Mouse (Mus musculus): ENCODE results near the gene Nt5dc2. TPM values are rescaled to one million over a fixed set of nuclear protein-coding genes. Genes with fewer than 3 reads are reported as not detected.

The Nt5dc2 gene
- polyA plus RNA-seq, 1 experiment from 2014 or later = 167 TPM

GRCm38 (mm10) chr14:31126826-31127225 is 4.0 kb upstream of the Nt5dc2 start:
- Histone ChIP-seq H3K27ac (replicated peaks) (peak overlapping the region; percentile 81), H3K4me2 (peak overlapping the region; percentile 59), H3K36me3 (replicated peaks) (peaks cover 34% of the 10 kb centered on the region), H3K4me3 (replicated peaks) (peak overlapping the region; percentile 37), H3K4me1 (replicated peaks) (peaks cover 67% of the 10 kb centered on the region), H3K9ac (peak overlapping the region; percentile 35; the same call in 1 of the 2 replicates), H3K9me3 (replicated peaks) (no peaks in the 10 kb centered on the region), H3K27me3 (no peaks in the 10 kb centered on the region)
- no peak for ATAC-seq (ENCODE audit: insufficient read depth)
- 57% methylated on average over 8 of the region's 8 CpGs for WGBS (ENCODE audit: insufficient replicate concordance)

- no peaks in the 10 kb centered on the region for H3K9me3 ChIP-seq (replicated peaks)
- H3K36me3 ChIP-seq (replicated peaks) = peaks cover 22% of the 10 kb centered on the region
- H3K27ac ChIP-seq (replicated peaks) = peak overlapping the region; percentile 87
- H3K4me3 ChIP-seq (replicated peaks) = peak overlapping the region; percentile 75
- ATAC-seq (ENCODE audit: insufficient read depth) = peak; percentile 13
- WGBS (ENCODE audit: insufficient replicate concordance) = 1% methylated on average over 23 of the region's 23 CpGs
- H3K4me2 ChIP-seq = peak overlapping the region; percentile 100
- H3K27me3 ChIP-seq = no peaks in the 10 kb centered on the region
- peaks cover 81% of the 10 kb centered on the region for H3K4me1 ChIP-seq (replicated peaks)
- peak overlapping the region; percentile 83 for H3K9ac ChIP-seq
Observed at GRCm38 (mm10) chr14:31128101-31128825, 2.6 kb upstream of the Nt5dc2 start.

GRCm38 (mm10) chr14:31128826-31129219 is 2.0 kb upstream of the Nt5dc2 start, which contains the start of gene Smim4:
Smim4 (minus strand) TSS chr14:31128956.
- Histone ChIP-seq H3K4me1 (replicated peaks) (peaks cover 87% of the 10 kb centered on the region), H3K27ac (replicated peaks) (peak within 1 kb of the TSS; percentile 87), H3K4me2 (peak within 1 kb of the TSS; percentile 100), H3K4me3 (replicated peaks) (peak within 1 kb of the TSS; percentile 75), H3K9ac (peak within 1 kb of the TSS; percentile 83), H3K9me3 (replicated peaks) (no peaks in the 10 kb centered on the region), H3K36me3 (replicated peaks) (peaks cover 17% of the 10 kb centered on the region), H3K27me3 (no peaks in the 10 kb centered on the region)
- ATAC-seq (ENCODE audit: insufficient read depth) = peak; percentile 90
- WGBS (ENCODE audit: insufficient replicate concordance) = 0% methylated on average over 33 of the region's 33 CpGs

- Histone ChIP-seq H3K4me1 (replicated peaks) (peaks cover 89% of the 10 kb centered on the region), H3K27ac (replicated peaks) (peak overlapping the region; percentile 78)
Observed at GRCm38 (mm10) chr14:31129326-31130235, 1.3 kb upstream of the Nt5dc2 start.

GRCm38 (mm10) chr14:31131272-31131821 is 494 bp downstream of the Nt5dc2 start:
- 0 out of 2 replicates have a peak, but pooled peaks have one; percentile 0 for ATAC-seq (ENCODE audit: insufficient read depth)
- Histone ChIP-seq H3K27me3 (no peaks in the 10 kb centered on the region), H3K27ac (replicated peaks) (peak overlapping the region; percentile 78), H3K4me3 (replicated peaks) (peak overlapping the region; percentile 82), H3K4me2 (peak overlapping the region; percentile 100), H3K4me1 (replicated peaks) (peaks cover 71% of the 10 kb centered on the region), H3K9ac (peak overlapping the region; percentile 86), H3K36me3 (replicated peaks) (peaks cover 26% of the 10 kb centered on the region), H3K9me3 (replicated peaks) (no peaks in the 10 kb centered on the region)
- WGBS (ENCODE audit: insufficient replicate concordance) = under 1% methylated on average over 43 of the region's 43 CpGs

More at GRCm38 (mm10) chr14:31129326-31130235, 1.3 kb upstream of the Nt5dc2 start:
- WGBS (ENCODE audit: insufficient replicate concordance) = 52% methylated on average over 15 of the region's 15 CpGs
- ATAC-seq (ENCODE audit: insufficient read depth) = no peak
- Histone ChIP-seq H3K27me3 (no peaks in the 10 kb centered on the region), H3K4me2 (peak overlapping the region; percentile 100), H3K36me3 (replicated peaks) (peaks cover 19% of the 10 kb centered on the region), H3K9me3 (replicated peaks) (no peaks in the 10 kb centered on the region), H3K9ac (no peak overlapping the region), H3K4me3 (replicated peaks) (peak overlapping the region; percentile 75)

GRCm38 (mm10) chr14:31132031-31132430 is 1.2 kb downstream of the Nt5dc2 start:
- H3K9me3 ChIP-seq (replicated peaks) = no peaks in the 10 kb centered on the region
- no peaks in the 10 kb centered on the region for H3K27me3 ChIP-seq
- 5% methylated on average over 6 of the region's 6 CpGs for WGBS (ENCODE audit: insufficient replicate concordance)
- peaks cover 64% of the 10 kb centered on the region for H3K4me1 ChIP-seq (replicated peaks)
- peaks cover 33% of the 10 kb centered on the region for H3K36me3 ChIP-seq (replicated peaks)
- peak overlapping the region; percentile 78 for H3K27ac ChIP-seq (replicated peaks)
- peak overlapping the region; percentile 100 for H3K4me2 ChIP-seq
- peak overlapping the region; percentile 86 for H3K9ac ChIP-seq
- H3K4me3 ChIP-seq (replicated peaks) = peak overlapping the region; percentile 82
- no peak for ATAC-seq (ENCODE audit: insufficient read depth)

GRCm38 (mm10) chr14:31132491-31132975 is 1.7 kb downstream of the Nt5dc2 start:
- Histone ChIP-seq H3K4me3 (replicated peaks) (peak overlapping the region; percentile 82), H3K4me1 (replicated peaks) (peaks cover 59% of the 10 kb centered on the region), H3K9ac (peak overlapping the region; percentile 86; the same call in 1 of the 2 replicates)

GRCm38 (mm10) chr14:31133023-31133665 is 2.3 kb downstream of the Nt5dc2 start:
- no peak for ATAC-seq (ENCODE audit: insufficient read depth)
- peak overlapping the region; percentile 100 for H3K4me2 ChIP-seq
- peak overlapping the region; percentile 78 for H3K27ac ChIP-seq (replicated peaks)
- no peaks in the 10 kb centered on the region for H3K9me3 ChIP-seq (replicated peaks)
- no peaks in the 10 kb centered on the region for H3K27me3 ChIP-seq
- H3K36me3 ChIP-seq (replicated peaks) = peaks cover 44% of the 10 kb centered on the region
- H3K4me3 ChIP-seq (replicated peaks) = peak overlapping the region; percentile 82; the same call in 1 of the 2 replicates
- no peak overlapping the region for H3K9ac ChIP-seq
- 63% methylated on average over 11 of the region's 11 CpGs for WGBS (ENCODE audit: insufficient replicate concordance)
- H3K4me1 ChIP-seq (replicated peaks) = peaks cover 56% of the 10 kb centered on the region

More at GRCm38 (mm10) chr14:31132491-31132975, 1.7 kb downstream of the Nt5dc2 start:
- ATAC-seq (ENCODE audit: insufficient read depth) = no peak
- Histone ChIP-seq H3K36me3 (replicated peaks) (peaks cover 38% of the 10 kb centered on the region), H3K27ac (replicated peaks) (peak overlapping the region; percentile 78), H3K9me3 (replicated peaks) (no peaks in the 10 kb centered on the region), H3K4me2 (peak overlapping the region; percentile 100), H3K27me3 (no peaks in the 10 kb centered on the region)
- 67% methylated on average over 7 of the region's 7 CpGs for WGBS (ENCODE audit: insufficient replicate concordance)

- Histone ChIP-seq H3K9me3 (replicated peaks) (no peaks in the 10 kb centered on the region), H3K36me3 (replicated peaks) (peaks cover 55% of the 10 kb centered on the region), H3K4me1 (replicated peaks) (peaks cover 49% of the 10 kb centered on the region), H3K27me3 (no peaks in the 10 kb centered on the region), H3K27ac (replicated peaks) (peak overlapping the region; percentile 78), H3K9ac (no peak overlapping the region), H3K4me3 (replicated peaks) (no peak overlapping the region), H3K4me2 (no peak overlapping the region)
- ATAC-seq (ENCODE audit: insufficient read depth) = no peak
- WGBS (ENCODE audit: insufficient replicate concordance) = 81% methylated on average over 25 of the region's 25 CpGs
Observed at GRCm38 (mm10) chr14:31134015-31135000, 3.5 kb downstream of the Nt5dc2 start.
